10 mouse cellular contexts compared by ENCODE assay signal in the genomic region with DNA sequence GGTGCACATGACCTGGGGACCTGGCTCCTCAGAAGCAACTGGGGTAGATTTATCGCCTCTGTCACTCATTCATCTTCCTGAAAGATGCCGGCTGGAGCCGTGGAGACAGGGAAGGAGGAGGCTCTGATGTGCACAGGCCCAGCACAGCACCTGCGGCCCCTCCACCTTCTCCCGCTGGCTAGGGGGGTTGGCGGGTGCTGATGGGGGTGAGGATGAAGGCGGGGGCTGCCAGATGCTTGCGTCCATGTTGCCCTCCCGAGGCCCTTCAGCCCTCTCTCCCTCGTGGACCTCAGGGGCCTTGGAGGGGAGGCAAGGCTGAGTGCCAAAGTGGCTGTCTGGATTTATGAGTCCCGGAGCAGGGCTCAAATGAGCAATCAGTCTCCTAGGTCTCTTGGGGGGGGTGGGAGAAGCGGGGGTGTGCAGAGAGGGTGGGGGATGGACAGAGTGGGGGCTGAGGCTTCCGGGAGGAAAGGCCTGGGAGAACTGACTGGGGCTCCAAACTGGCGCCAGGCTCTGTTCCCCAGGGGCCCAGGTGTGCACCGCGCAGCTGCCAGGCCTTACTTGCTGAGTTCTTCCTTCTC.
A peak's percentile ranks its signal among the peaks of the same experiment; 100 is the strongest.
DNase-seq lines count a peak whose midpoint lies in the region; ATAC-seq and TF ChIP-seq lines count a peak whose summit lies in the region.
"Had no signal": no experiment of that assay in that cellular context is flagged by ENCODE, and none has a peak within 500 bp of the region (broad histone marks: within the 10 kb centered on the region; RNA-seq: fewer than 3 reads in every experiment).

No protein-coding gene starts in this region.

- H3K4me3 ChIP-seq in midbrain, embryonic 10.5 days: no peak overlapping the region
- no peak overlapping the region for H3K4me3 ChIP-seq in midbrain, embryonic 11.5 days (ENCODE audit: low read depth, low read length)
- no peak overlapping the region for H3K4me3 ChIP-seq in embryonic fibroblast, embryonic 13.5 days (ENCODE audit: insufficient read depth, low read length)
- H3K4me3 ChIP-seq in limb, embryonic 12.5 days (replicated peaks): no peak overlapping the region
- no peak overlapping the region for H3K4me3 ChIP-seq in stomach, embryonic 16.5 days (replicated peaks; ENCODE audit: low read length)
- H3K4me3 ChIP-seq in cerebellum, adult 2 months (replicated peaks; ENCODE audit: insufficient read depth, low read depth, low read length): no peak overlapping the region

- WGBS in midbrain, embryonic 10.5 days: 83% methylated on average over 15 of the region's 16 CpGs
- 86% methylated on average over 14 of the region's 16 CpGs for WGBS in midbrain, embryonic 11.5 days
- whole genome bisulfite sequencing in limb, embryonic 12.5 days: 14% methylated on average over 14 of the region's 16 CpGs
- 42% methylated on average over 16 of the region's 16 CpGs for WGBS in stomach, embryonic 16.5 days
- WGBS in cerebellum, adult 2 months: 62% methylated on average over 16 of the region's 16 CpGs

- H3K9ac ChIP-seq in midbrain, embryonic 11.5 days (ENCODE audit: low read length): no peak overlapping the region
- 0 out of 2 replicates have a peak overlapping the region, but pooled peaks have one; percentile 18 for H3K9ac ChIP-seq in limb, embryonic 12.5 days (replicated peaks)
- H3K9ac ChIP-seq in stomach, embryonic 16.5 days (ENCODE audit: low read length): peak overlapping the region; percentile 27; the same call in 1 of the 2 replicates
- H3K9ac ChIP-seq: liver, embryonic 14.5 days had no signal

- H3K27ac ChIP-seq in midbrain, embryonic 10.5 days (replicated peaks): peak overlapping the region; percentile 24; the same call in 1 of the 2 replicates
- H3K27ac ChIP-seq in midbrain, embryonic 11.5 days (ENCODE audit: low read depth, low read length): no peak overlapping the region
- peak overlapping the region; percentile 91 for H3K27ac ChIP-seq in embryonic fibroblast, embryonic 13.5 days (ENCODE audit: insufficient read depth, low read length)
- peak overlapping the region; percentile 91 for H3K27ac ChIP-seq in limb, embryonic 12.5 days
- peak overlapping the region; percentile 67 for H3K27ac ChIP-seq in stomach, embryonic 16.5 days (ENCODE audit: low read length)
- H3K27ac ChIP-seq in cerebellum, adult 2 months (ENCODE audit: insufficient read depth, low read length): no peak overlapping the region
- H3K27ac ChIP-seq: liver, embryonic 14.5 days had no signal

- H3K4me1 ChIP-seq in midbrain, embryonic 10.5 days: peaks cover 25% of the 10 kb centered on the region
- H3K4me1 ChIP-seq in midbrain, embryonic 11.5 days (ENCODE audit: control insufficient read depth, insufficient read depth, low read length): no peaks in the 10 kb centered on the region
- peaks cover 36% of the 10 kb centered on the region for H3K4me1 ChIP-seq in embryonic fibroblast, embryonic 13.5 days (ENCODE audit: control insufficient read depth, insufficient read depth, low read length)
- peaks cover 62% of the 10 kb centered on the region for H3K4me1 ChIP-seq in limb, embryonic 12.5 days (replicated peaks)
- H3K4me1 ChIP-seq in stomach, embryonic 16.5 days (ENCODE audit: control insufficient read depth, insufficient read depth, low read length): peaks cover 54% of the 10 kb centered on the region
- peaks cover 23% of the 10 kb centered on the region for H3K4me1 ChIP-seq in cerebellum, adult 2 months (ENCODE audit: control insufficient read depth, insufficient read depth, low read length)

- no peak for TF ChIP-seq POLR2A in embryonic fibroblast, embryonic 13.5 days (IDR thresholded peaks at IDR 0.05; ENCODE audit: low read depth, low read length)
- no peak for TF ChIP-seq POLR2A in cerebellum, adult 2 months (IDR thresholded peaks at IDR 0.05; ENCODE audit: borderline replicate concordance, insufficient read depth, low read length)

- H3K27me3 ChIP-seq in midbrain, embryonic 10.5 days (ENCODE audit: low read depth, poor library complexity, severe bottlenecking): no peaks in the 10 kb centered on the region
- H3K27me3 ChIP-seq in midbrain, embryonic 11.5 days (ENCODE audit: control insufficient read depth, insufficient read depth, low read length): no peaks in the 10 kb centered on the region
- no peaks in the 10 kb centered on the region for H3K27me3 ChIP-seq in limb, embryonic 12.5 days
- H3K27me3 ChIP-seq in stomach, embryonic 16.5 days (ENCODE audit: control insufficient read depth, insufficient read depth, low read length): no peaks in the 10 kb centered on the region
- no peaks in the 10 kb centered on the region for H3K27me3 ChIP-seq in cerebellum, adult 2 months (ENCODE audit: control insufficient read depth, insufficient read depth, low read length)

- H3K36me3 ChIP-seq in midbrain, embryonic 10.5 days: peaks cover 91% of the 10 kb centered on the region
- H3K36me3 ChIP-seq in midbrain, embryonic 11.5 days (ENCODE audit: control insufficient read depth, insufficient read depth, low read length): peaks cover 9% of the 10 kb centered on the region
- peaks cover 69% of the 10 kb centered on the region for H3K36me3 ChIP-seq in limb, embryonic 12.5 days
- H3K36me3 ChIP-seq in stomach, embryonic 16.5 days (ENCODE audit: control insufficient read depth, insufficient read depth, low read length): peaks cover 19% of the 10 kb centered on the region; the same call in 1 of the 2 replicates

- DNase-seq in midbrain, embryonic 10.5 days (ENCODE audit: low spot score): no peak
- no peak for DNase-seq in midbrain, embryonic 11.5 days (ENCODE audit: low spot score, missing footprints)
- DNase-seq in cerebellum, adult 2 months: no peak
- DNase-seq in testis, postnatal 10 days (ENCODE audit: low spot score): no peak
- no peak for DNase-seq in gastrocnemius, adult 8-10 months (ENCODE audit: low spot score in 2 of 2)
- DNase-seq: thymus, postnatal 36 days had no signal

- TF ChIP-seq CTCF in embryonic fibroblast, embryonic 13.5 days (IDR thresholded peaks at IDR 0.05; ENCODE audit: borderline replicate concordance, insufficient read depth, low read length): no peak
- TF ChIP-seq CTCF in cerebellum, adult 2 months (IDR thresholded peaks at IDR 0.05; ENCODE audit: borderline replicate concordance, insufficient read depth, low read depth, low read length): no peak

- no peak overlapping the region for H3K4me2 ChIP-seq in midbrain, embryonic 11.5 days
- H3K4me2 ChIP-seq in limb, embryonic 12.5 days: peak overlapping the region; percentile 31; the same call in 1 of the 2 replicates
- no peak overlapping the region for H3K4me2 ChIP-seq in stomach, embryonic 16.5 days (ENCODE audit: low read depth, low read length)

- no peak for ATAC-seq in midbrain, embryonic 11.5 days (ENCODE audit: low FRiP score)
- 0 out of 2 replicates have a peak, but pooled peaks have one; percentile 28 for ATAC-seq in limb, embryonic 12.5 days (ENCODE audit: insufficient number of reproducible peaks, insufficient read depth, low FRiP score, low TSS enrichment, low read depth)
- ATAC-seq in stomach, embryonic 16.5 days (ENCODE audit: insufficient read depth, low FRiP score): peak; percentile 38; the same call in 1 of the 2 replicates

- H3K9me3 ChIP-seq in midbrain, embryonic 10.5 days (replicated peaks): no peaks in the 10 kb centered on the region
- no peaks in the 10 kb centered on the region for H3K9me3 ChIP-seq in midbrain, embryonic 11.5 days (ENCODE audit: control insufficient read depth, low read length)
- no peaks in the 10 kb centered on the region for H3K9me3 ChIP-seq in limb, embryonic 12.5 days
- H3K9me3 ChIP-seq in stomach, embryonic 16.5 days (replicated peaks; ENCODE audit: control insufficient read depth, low read length): no peaks in the 10 kb centered on the region

Comparison
In these comparisons a context has a peak if more than half of its experiments do, and no peak if none do; other contexts are left out.
1. H3K27ac ChIP-seq: peak in midbrain, embryonic 10.5 days (single experiment), embryonic fibroblast, embryonic 13.5 days (single experiment), limb, embryonic 12.5 days (single experiment) and stomach, embryonic 16.5 days (single experiment); none in midbrain, embryonic 11.5 days (single experiment) and cerebellum, adult 2 months (single experiment).